Mouse (Mus musculus): ENCODE data around the gene Rptor.

The Rptor gene

GRCm38 (mm10) chr11:119809309-119809708 lies 206.6 kb downstream of the Rptor start:
- DNase-seq (ENCODE audit: inconsistent ontology term) = no peak

- no peak for DNase-seq (ENCODE audit: inconsistent ontology term)
Measured at GRCm38 (mm10) chr11:119811022-119811421, 208.3 kb downstream of the Rptor start.

DNA sequence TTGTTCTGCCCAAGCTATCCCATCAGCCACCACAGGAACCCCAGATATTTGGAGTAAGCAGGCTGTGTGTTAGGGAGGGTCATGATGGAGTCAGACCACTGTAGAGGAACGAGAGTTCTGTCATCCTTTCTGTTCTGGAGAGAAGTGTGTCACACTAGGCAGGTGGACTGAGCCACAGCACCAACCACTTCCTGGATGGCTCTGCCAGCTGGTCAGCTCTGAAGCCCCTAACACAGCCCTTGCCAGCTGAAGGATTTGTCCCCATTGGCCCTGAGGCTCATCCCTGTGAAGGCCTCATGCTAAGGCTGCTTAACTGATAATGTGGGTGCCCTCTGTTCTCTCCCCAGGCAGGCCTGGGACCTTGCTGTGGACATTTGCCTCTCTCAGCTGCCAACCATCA lies 208.9 kb downstream of the Rptor start:
- DNase-seq (ENCODE audit: inconsistent ontology term) = no peak

- no peak for DNase-seq (ENCODE audit: inconsistent ontology term)
Measured at GRCm38 (mm10) chr11:119812093-119812492, 209.4 kb downstream of the Rptor start.

DNA sequence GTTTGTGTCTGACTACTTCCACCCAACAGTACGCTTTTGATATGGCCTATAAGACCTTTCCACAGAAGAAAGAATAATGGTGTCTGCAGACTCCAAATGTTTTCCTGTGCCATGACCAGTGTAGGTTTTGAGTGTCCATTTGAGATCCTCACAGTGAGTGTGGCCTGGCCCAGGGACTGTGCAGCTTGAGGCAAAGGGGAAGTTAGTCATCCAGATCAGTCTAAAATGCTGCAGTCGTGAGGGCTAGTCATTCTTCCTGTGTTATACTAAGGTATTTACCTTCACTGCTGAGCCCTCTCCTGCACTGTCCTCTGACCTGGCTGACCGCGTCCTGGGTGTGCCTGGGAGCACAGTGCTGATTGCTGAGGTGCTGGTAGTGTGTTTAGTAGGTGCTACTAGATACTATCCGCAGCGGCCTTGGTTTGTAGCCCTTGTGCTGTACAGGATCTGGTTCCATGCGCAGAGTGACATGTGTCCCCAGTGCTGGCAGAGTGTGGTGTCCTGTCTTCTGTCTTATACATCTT lies 211.4 kb downstream of the Rptor start:
- DNase-seq (ENCODE audit: inconsistent ontology term) = no peak

- DNase-seq (ENCODE audit: inconsistent ontology term) = peak; percentile 48
Measured at GRCm38 (mm10) chr11:119816798-119817361, 214.2 kb downstream of the Rptor start.

DNA sequence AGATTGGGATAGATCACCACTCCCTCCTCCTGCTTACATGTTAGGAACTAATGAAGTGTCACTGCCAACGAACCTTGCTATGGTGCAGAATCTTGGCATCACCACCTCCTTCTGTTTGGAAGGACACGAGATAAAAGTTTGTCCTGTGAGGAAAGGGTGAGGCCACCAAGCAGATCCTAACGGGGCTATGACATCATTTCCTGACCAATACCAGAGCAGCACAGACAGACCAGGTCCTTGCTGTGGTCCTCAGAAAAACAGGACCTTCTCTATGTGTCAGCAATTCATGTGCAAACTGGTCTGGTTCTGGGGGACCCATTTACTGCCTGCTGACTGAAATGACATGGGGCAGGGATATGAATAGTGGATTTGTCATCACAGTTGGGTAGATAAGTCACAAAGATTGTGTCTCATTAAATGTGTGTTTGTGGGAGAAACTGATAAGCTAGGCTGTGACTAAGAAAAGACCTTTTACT lies 214.7 kb downstream of the Rptor start:
- peak; percentile 75 for DNase-seq (ENCODE audit: inconsistent ontology term)

- DNase-seq (ENCODE audit: inconsistent ontology term) = peak; percentile 93
Measured at GRCm38 (mm10) chr11:119817898-119818297, 215.2 kb downstream of the Rptor start.

- DNase-seq (ENCODE audit: inconsistent ontology term) = no peak
Measured at GRCm38 (mm10) chr11:119821514-119821913, 218.8 kb downstream of the Rptor start.

GRCm38 (mm10) chr11:119824072-119824649 lies 221.5 kb downstream of the Rptor start:
- DNase-seq (ENCODE audit: inconsistent ontology term) = no peak

DNA sequence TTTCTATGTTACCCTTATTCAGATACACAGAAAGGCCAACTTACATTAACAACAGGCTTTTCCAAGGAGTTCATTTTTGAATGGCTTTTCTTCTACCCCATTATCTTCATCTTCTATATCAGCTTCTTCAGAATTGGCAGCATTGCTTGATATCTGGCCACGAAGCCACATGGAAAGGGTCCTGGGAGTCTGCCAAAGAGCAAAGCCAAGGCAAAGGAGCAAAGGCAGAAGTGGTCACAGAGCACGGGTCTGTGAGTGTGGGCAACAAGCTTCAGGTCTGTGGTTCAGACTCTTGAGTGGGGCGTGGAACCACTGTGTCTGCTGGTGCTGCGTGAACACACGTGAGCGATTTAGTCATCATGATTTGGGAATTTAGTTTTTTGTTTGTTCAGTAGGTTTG lies 223.1 kb downstream of the Rptor start:
- no peak for DNase-seq (ENCODE audit: inconsistent ontology term)

GRCm38 (mm10) chr11:119826239-119826638 lies 223.5 kb downstream of the Rptor start:
- DNase-seq (ENCODE audit: inconsistent ontology term) = no peak

- DNase-seq (ENCODE audit: inconsistent ontology term) = no peak
Measured at GRCm38 (mm10) chr11:119829116-119829515, 226.4 kb downstream of the Rptor start.

DNA sequence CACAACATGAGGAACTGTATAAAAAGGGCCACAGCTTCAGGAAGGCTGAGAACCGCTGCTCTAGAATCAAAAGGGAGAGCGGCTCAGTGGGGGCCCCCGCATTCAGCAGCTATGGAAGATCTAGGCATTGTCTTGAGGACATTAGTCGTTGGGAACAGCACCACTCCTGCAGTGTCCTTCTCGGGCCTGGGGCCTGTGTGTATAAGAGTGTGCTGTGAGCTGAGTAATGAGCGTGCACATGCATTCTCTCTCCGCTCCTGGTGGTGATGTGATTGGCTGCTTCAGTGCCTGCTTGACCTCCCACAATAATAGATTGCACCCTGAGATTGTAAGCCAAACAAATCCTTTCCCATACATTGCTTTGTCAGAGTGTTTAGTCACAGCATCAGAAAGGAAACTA lies 229.0 kb downstream of the Rptor start:
- DNase-seq (ENCODE audit: inconsistent ontology term) = no peak

GRCm38 (mm10) chr11:119833311-119833710 lies 230.6 kb downstream of the Rptor start:
- no peak for DNase-seq (ENCODE audit: inconsistent ontology term)

GRCm38 (mm10) chr11:119833877-119834804 lies 231.4 kb downstream of the Rptor start:
- DNase-seq (ENCODE audit: inconsistent ontology term) = no peak

DNA sequence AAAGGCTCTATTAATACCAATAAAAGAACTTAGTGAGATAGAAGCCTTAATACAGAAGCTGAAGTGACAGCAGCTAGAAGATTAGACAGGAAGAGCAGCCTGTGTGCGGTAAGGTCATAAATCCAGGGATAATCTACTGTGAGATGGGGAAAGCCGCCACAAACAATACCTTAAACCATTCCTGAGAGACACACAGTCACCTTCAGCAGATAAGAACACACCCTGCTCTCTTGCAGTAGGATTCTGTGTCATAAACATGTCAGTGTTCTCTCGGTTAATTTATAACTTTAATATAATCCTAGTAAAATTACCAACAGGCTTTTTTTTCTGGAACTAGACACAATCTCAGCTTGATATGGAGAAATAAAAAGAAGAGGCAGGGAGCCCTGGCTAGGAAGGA lies 233.6 kb downstream of the Rptor start:
- no peak for DNase-seq (ENCODE audit: inconsistent ontology term)

DNA sequence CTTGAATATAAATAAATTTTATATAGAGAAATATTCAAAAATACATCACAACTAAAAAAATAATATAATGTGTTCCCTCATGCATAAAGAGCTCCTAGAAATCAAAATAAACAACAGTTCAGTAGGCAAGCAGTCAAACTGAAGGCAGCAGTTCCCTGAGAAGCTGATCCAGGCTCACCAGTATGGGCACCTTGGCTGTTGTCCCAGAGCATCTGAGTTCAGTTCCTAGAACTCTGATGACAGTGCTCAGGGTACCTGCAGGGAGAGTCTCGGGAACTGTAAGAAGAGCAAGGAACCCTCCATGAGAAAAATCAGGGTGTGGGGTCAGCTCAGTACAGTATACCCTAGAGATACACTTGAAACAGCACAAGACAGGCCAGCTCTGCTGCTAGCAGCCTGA lies 235.1 kb downstream of the Rptor start:
- DNase-seq (ENCODE audit: inconsistent ontology term) = no peak

- no peak for DNase-seq (ENCODE audit: inconsistent ontology term)
Measured at GRCm38 (mm10) chr11:119839411-119840342, 237.0 kb downstream of the Rptor start.

- no peak for DNase-seq (ENCODE audit: inconsistent ontology term)
Measured at GRCm38 (mm10) chr11:119846608-119847007, 243.9 kb downstream of the Rptor start.

GRCm38 (mm10) chr11:119847076-119847475 lies 244.4 kb downstream of the Rptor start:
- DNase-seq (ENCODE audit: inconsistent ontology term) = no peak

All from Muller cell, postnatal 12 days (primary cell).